Mouse (Mus musculus) megakaryocyte-erythroid progenitor cell, adult 5-6 weeks (primary cell): ENCODE measurements around the gene Ccdc87. TPM values are rescaled to one million over a fixed set of nuclear protein-coding genes. Genes with fewer than 3 reads are reported as not detected.

Experiments used
- ATAC-seq: replicated peaks from 2 replicates; pipeline ENCODE4 v1.8.0; 2016; ENCODE audit warnings: mild to moderate bottlenecking, inconsistent platforms; ENCODE audit not compliant: severe bottlenecking, poor library complexity, low FRiP score, low TSS enrichment
- total RNA-seq, 2 experiments: library from RNA; stranded (forward) in 1 of 2; stranded (reverse) in 1 of 2; fragments of 200-1000, 215-1000 nt in 1 of 2; fragments of >200 nt in 1 of 2; fragmentation: Nextera tagmentation in 1 of 2; gene quantifications; 2 replicates each; pipeline ENCODE4 v1.2.3; 2014 to 2017

The Ccdc87 gene
- total RNA-seq, 2 experiments from 2014 or later, result not detected

- ATAC-seq, result no peak
Measured at GRCm38 (mm10) chr19:4879324-4879703, 40.1 kb downstream of the Ccdc87 start.

DNA sequence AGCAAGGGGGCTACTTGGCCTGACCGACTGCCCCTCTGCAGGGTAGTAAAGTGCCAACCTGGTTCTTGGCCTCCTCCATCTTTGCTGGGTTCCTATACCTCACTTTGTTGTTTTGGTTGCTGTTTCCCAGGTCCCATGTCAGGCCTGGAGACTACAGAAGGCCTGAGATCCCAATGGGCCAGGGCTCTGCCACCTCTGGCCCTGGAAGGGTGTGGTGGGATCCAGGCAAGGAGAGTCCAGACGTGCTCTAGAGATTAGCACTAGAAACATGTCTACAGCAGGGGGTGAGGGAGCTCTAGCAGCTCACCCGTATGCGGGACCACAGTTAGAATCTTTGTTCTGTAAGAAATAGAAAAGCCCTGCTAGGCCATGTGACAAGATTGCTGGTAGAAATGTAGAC lies 44.8 kb downstream of the Ccdc87 start:
- peak; percentile 58 for ATAC-seq

DNA sequence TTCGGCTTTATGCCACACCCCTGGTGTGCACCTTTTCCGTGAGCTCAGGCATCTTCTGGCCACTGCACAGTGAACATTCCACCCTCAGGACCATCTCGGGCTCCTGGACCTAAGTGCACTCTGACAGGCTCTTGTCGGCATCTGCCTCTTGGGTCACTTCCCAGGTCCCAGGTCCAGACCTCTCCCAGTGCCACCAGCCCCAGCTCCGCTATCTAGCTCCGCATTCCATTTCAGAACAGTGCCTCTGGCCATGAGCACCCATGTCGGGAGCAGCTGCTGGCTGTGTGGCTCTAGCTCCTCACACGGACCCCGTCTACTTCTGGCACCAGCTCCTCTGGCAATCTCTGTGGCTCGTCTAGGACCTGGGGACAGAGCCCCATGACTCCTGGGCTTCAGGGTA lies 50.6 kb downstream of the Ccdc87 start:
- ATAC-seq, result no peak

GRCm38 (mm10) chr19:4891798-4892197 lies 52.6 kb downstream of the Ccdc87 start:
- peak; percentile 87 for ATAC-seq

Other genes starting within 250 kb of the Ccdc87 start
- 0.92 and 2.6 TPM in 2 replicates for gene Lrfn4, start 223.7 kb upstream of the Ccdc87 start, total RNA-seq (2014; fragmentation: Nextera tagmentation)
- 1.1 and 2.4 TPM in 2 replicates for gene Lrfn4, start 223.7 kb upstream of the Ccdc87 start, total RNA-seq (2017)
- gene Rce1, start 213.7 kb upstream of the Ccdc87 start, total RNA-seq (2014; fragmentation: Nextera tagmentation), result 23.0 and 38.5 TPM in 2 replicates
- 14.6 and 26.0 TPM in 2 replicates for gene Rce1, start 213.7 kb upstream of the Ccdc87 start, total RNA-seq (2017)
- gene Gm960, start 140.7 kb upstream of the Ccdc87 start, total RNA-seq (2014; fragmentation: Nextera tagmentation), result 1.3 and 3.5 TPM in 2 replicates
- 2.4 TPM in 1 of 2 replicates, not detected in the other for gene Gm960, start 140.7 kb upstream of the Ccdc87 start, total RNA-seq (2017)
- gene Sptbn2, start 128.2 kb upstream of the Ccdc87 start, total RNA-seq (2014; fragmentation: Nextera tagmentation), result not detected in 2 replicates
- not detected in 2 replicates for gene Sptbn2, start 128.2 kb upstream of the Ccdc87 start, total RNA-seq (2017)
- 5.0 and 11.3 TPM in 2 replicates for gene Rbm4b, start 82.9 kb upstream of the Ccdc87 start, total RNA-seq (2014; fragmentation: Nextera tagmentation)
- gene Rbm4b, start 82.9 kb upstream of the Ccdc87 start, total RNA-seq (2017), result 9.9 and 19.2 TPM in 2 replicates
- 51.9 and 59.4 TPM in 2 replicates for gene Rbm4, start 45.5 kb upstream of the Ccdc87 start, total RNA-seq (2014; fragmentation: Nextera tagmentation)
- gene Rbm4, start 45.5 kb upstream of the Ccdc87 start, total RNA-seq (2017), result 68.6 and 75.3 TPM in 2 replicates
- gene Gm21992, start 27.8 kb upstream of the Ccdc87 start, total RNA-seq (2014; fragmentation: Nextera tagmentation), result 29.3 and 59.5 TPM in 2 replicates
- 15.8 and 17.3 TPM in 2 replicates for gene Gm21992, start 27.8 kb upstream of the Ccdc87 start, total RNA-seq (2017)
- gene Rbm14, start 27.7 kb upstream of the Ccdc87 start, total RNA-seq (2014; fragmentation: Nextera tagmentation), result 74.2 and 76.1 TPM in 2 replicates
- 16.6 and 29.1 TPM in 2 replicates for gene Rbm14, start 27.7 kb upstream of the Ccdc87 start, total RNA-seq (2017)
- gene Ccs, start within 50 bp of the Ccdc87 start, total RNA-seq (2014; fragmentation: Nextera tagmentation), result 75.1 and 81.3 TPM in 2 replicates
- gene Ccs, start within 50 bp of the Ccdc87 start, total RNA-seq (2017), result 47.7 and 59.0 TPM in 2 replicates
- gene Ctsf, start 15.8 kb downstream of the Ccdc87 start, total RNA-seq (2014; fragmentation: Nextera tagmentation), result 1.3 and 2.9 TPM in 2 replicates
- 2.7 and 7.5 TPM in 2 replicates for gene Ctsf, start 15.8 kb downstream of the Ccdc87 start, total RNA-seq (2017)
- 2.2 and 4.0 TPM in 2 replicates for gene Actn3, start 38.5 kb downstream of the Ccdc87 start, total RNA-seq (2014; fragmentation: Nextera tagmentation)
- gene Actn3, start 38.5 kb downstream of the Ccdc87 start, total RNA-seq (2017), result 1.0 TPM in 1 of 2 replicates, not detected in the other
- 16.5 and 20.3 TPM in 2 replicates for gene Zdhhc24, start 39.3 kb downstream of the Ccdc87 start, total RNA-seq (2014; fragmentation: Nextera tagmentation)
- 8.8 and 13.2 TPM in 2 replicates for gene Zdhhc24, start 39.3 kb downstream of the Ccdc87 start, total RNA-seq (2017)
- 1.5 and 2.5 TPM in 2 replicates for gene Bbs1, start 67.3 kb downstream of the Ccdc87 start, total RNA-seq (2014; fragmentation: Nextera tagmentation)
- 0.65 TPM in 1 of 2 replicates, not detected in the other for gene Bbs1, start 67.3 kb downstream of the Ccdc87 start, total RNA-seq (2017)
- 53.8 and 62.2 TPM in 2 replicates for gene Dpp3, start 88.9 kb downstream of the Ccdc87 start, total RNA-seq (2014; fragmentation: Nextera tagmentation)
- gene Dpp3, start 88.9 kb downstream of the Ccdc87 start, total RNA-seq (2017), result 40.7 and 51.4 TPM in 2 replicates
- gene Peli3, start 103.8 kb downstream of the Ccdc87 start, total RNA-seq (2014; fragmentation: Nextera tagmentation), result 1.1 TPM in 1 of 2 replicates, not detected in the other
- gene Peli3, start 103.8 kb downstream of the Ccdc87 start, total RNA-seq (2017), result not detected in 2 replicates
- gene Mrpl11, start 122.8 kb downstream of the Ccdc87 start, total RNA-seq (2014; fragmentation: Nextera tagmentation), result 58.5 and 60.3 TPM in 2 replicates
- 41.4 and 91.0 TPM in 2 replicates for gene Mrpl11, start 122.8 kb downstream of the Ccdc87 start, total RNA-seq (2017)
- gene Npas4, start 150.9 kb downstream of the Ccdc87 start, total RNA-seq (2014; fragmentation: Nextera tagmentation), result not detected in 2 replicates
- not detected in 2 replicates for gene Npas4, start 150.9 kb downstream of the Ccdc87 start, total RNA-seq (2017)
- gene Slc29a2, start 184.5 kb downstream of the Ccdc87 start, total RNA-seq (2014; fragmentation: Nextera tagmentation), result 9.7 and 14.2 TPM in 2 replicates
- gene Slc29a2, start 184.5 kb downstream of the Ccdc87 start, total RNA-seq (2017), result 1.5 and 4.4 TPM in 2 replicates
- not detected in 2 replicates for gene B4gat1, start 199.5 kb downstream of the Ccdc87 start, total RNA-seq (2014; fragmentation: Nextera tagmentation)
- 1.5 TPM in 1 of 2 replicates, not detected in the other for gene B4gat1, start 199.5 kb downstream of the Ccdc87 start, total RNA-seq (2017)
- 2.0 and 3.3 TPM in 2 replicates for gene AC124502.3, start 199.5 kb downstream of the Ccdc87 start, total RNA-seq (2014; fragmentation: Nextera tagmentation)
- 1.8 and 4.2 TPM in 2 replicates for gene AC124502.3, start 199.5 kb downstream of the Ccdc87 start, total RNA-seq (2017)
- 25.3 and 37.1 TPM in 2 replicates for gene Brms1, start 202.0 kb downstream of the Ccdc87 start, total RNA-seq (2014; fragmentation: Nextera tagmentation)
- gene Brms1, start 202.0 kb downstream of the Ccdc87 start, total RNA-seq (2017), result 30.3 and 36.7 TPM in 2 replicates
- gene Rin1, start 211.1 kb downstream of the Ccdc87 start, total RNA-seq (2014; fragmentation: Nextera tagmentation), result 0.89 and 1.3 TPM in 2 replicates
- 0.66 TPM in 1 of 2 replicates, not detected in the other for gene Rin1, start 211.1 kb downstream of the Ccdc87 start, total RNA-seq (2017)
- gene Cd248, start 228.7 kb downstream of the Ccdc87 start, total RNA-seq (2014; fragmentation: Nextera tagmentation), result 3.2 and 3.3 TPM in 2 replicates
- gene Cd248, start 228.7 kb downstream of the Ccdc87 start, total RNA-seq (2017), result 0.27 and 4.1 TPM in 2 replicates
- 1.2 TPM in 1 of 2 replicates, not detected in the other for gene Tmem151a, start 246.2 kb downstream of the Ccdc87 start, total RNA-seq (2014; fragmentation: Nextera tagmentation)
- gene Tmem151a, start 246.2 kb downstream of the Ccdc87 start, total RNA-seq (2017), result not detected in 2 replicates
- gene Yif1a, start 249.2 kb downstream of the Ccdc87 start, total RNA-seq (2014; fragmentation: Nextera tagmentation), result 38.6 and 43.4 TPM in 2 replicates
- 7.5 and 13.6 TPM in 2 replicates for gene Yif1a, start 249.2 kb downstream of the Ccdc87 start, total RNA-seq (2017)